Mouse (Mus musculus) liver, embryonic 15.5 days (tissue): ENCODE results near the gene Trmt1. TPM values are rescaled to one million over a fixed set of nuclear protein-coding genes. Genes with fewer than 3 reads are reported as not detected.
"Not testable (repeated sequence)": the region's sequence is repeated elsewhere in the genome, so short reads cannot be mapped to it uniquely, and the experiment has no call there.

ENCODE experiments used
- ATAC-seq: fragments of 200-750 bp; cut with Nextera tagmentation; 2 replicates; pipeline ENCODE4 v1.8.0; 2017; ENCODE audit warnings: moderate number of reproducible peaks, mild to moderate bottlenecking, moderate library complexity; ENCODE audit not compliant: insufficient read depth
- H3K27ac ChIP-seq: fragments of 300-500 bp; sonication (generic); replicated peaks from 2 replicates; pipeline ENCODE4 v1.5.1; 2015; ENCODE audit warnings: mild to moderate bottlenecking, inconsistent platforms
- H3K27me3 ChIP-seq: fragments of 300-500 bp; sonication (generic); 2 replicates; pipeline ENCODE4 v1.6.1; 2015; ENCODE audit warnings: mild to moderate bottlenecking, inconsistent platforms
- H3K36me3 ChIP-seq: fragments of 300-500 bp; sonication (generic); replicated peaks from 2 replicates; pipeline ENCODE4 v1.6.1; 2015; ENCODE audit warnings: moderate library complexity, mild to moderate bottlenecking, inconsistent platforms
- H3K4me1 ChIP-seq: fragments of 300-500 bp; sonication (generic); replicated peaks from 2 replicates; pipeline ENCODE4 v1.6.1; 2015; ENCODE audit warnings: inconsistent platforms
- H3K4me2 ChIP-seq: fragments of 300-500 bp; sonication (generic); 2 replicates; pipeline ENCODE4 v1.6.1; 2015; ENCODE audit warnings: moderate library complexity, mild to moderate bottlenecking, inconsistent platforms
- H3K4me3 ChIP-seq: fragments of 300-500 bp; sonication (generic); replicated peaks from 2 replicates; pipeline ENCODE4 v1.5.1; 2015; ENCODE audit warnings: mild to moderate bottlenecking, inconsistent platforms
- H3K9ac ChIP-seq: fragments of 300-500 bp; sonication (generic); 2 replicates; pipeline ENCODE4 v1.6.1; 2015; ENCODE audit warnings: moderate library complexity, mild to moderate bottlenecking, inconsistent platforms
- H3K9me3 ChIP-seq: fragments of 300-500 bp; sonication (generic); replicated peaks from 2 replicates; pipeline ENCODE4 v1.6.1; 2016; ENCODE audit warnings: inconsistent platforms
- WGBS: fragments of 180-500 bp; shearing (Covaris S2); methylation state at CpG from one replicate; pipeline ENCODE4 v1.1.7; 2015; ENCODE audit warnings: mixed read lengths; ENCODE audit not compliant: insufficient replicate concordance; 5-methylcytosine and 5-hydroxymethylcytosine counted together
- polyA plus RNA-seq: library from polyadenylated mRNA; unstranded; fragments of >200 nt; fragmentation: Nextera tagmentation; extraction: Ambion mirVana; gene quantifications from 2 replicates; pipeline ENCODE4 v1.2.1, GENCODE M21; 2015

The Trmt1 gene
- polyA plus RNA-seq, 1 experiment from 2014 or later = 27.9 TPM

DNA sequence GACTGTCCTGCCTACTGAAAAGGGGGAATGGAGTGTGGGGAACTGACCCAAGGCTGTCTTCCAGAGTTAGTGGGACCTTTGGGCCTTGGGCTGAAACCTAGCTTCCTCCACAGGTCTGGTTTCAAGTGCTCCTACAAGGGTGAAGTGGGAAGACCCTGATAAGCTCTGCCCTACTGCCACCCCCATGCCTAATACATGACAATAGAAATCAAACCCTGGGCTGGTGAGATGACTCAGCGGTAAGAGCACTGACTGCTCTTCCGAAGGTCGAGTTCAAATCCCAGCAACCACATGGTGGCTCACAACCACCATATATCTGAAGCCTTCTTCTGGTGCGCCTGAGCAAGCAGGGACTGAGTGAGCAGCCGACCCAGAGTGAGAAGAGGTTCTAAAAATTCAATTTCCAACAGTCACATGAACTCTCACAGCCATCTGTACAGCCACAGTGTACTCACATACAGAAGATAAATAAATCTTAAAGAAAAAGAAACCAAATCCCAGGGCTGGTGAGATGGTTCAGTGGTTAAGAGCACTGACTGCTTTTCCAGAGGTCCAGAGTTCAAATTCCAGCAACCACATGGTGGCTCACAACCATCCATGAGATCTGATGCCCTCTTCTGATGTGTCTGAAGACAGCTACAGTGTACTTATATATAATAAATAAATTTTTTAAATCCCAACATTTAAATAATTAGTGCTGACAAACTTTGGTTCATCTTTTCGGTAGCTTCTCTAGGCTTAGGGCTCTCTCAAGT lies 17.2 kb upstream of the Trmt1 start:
- ATAC-seq = no peak
- Histone ChIP-seq H3K36me3 (peaks cover 27% of the 10 kb centered on the region), H3K27ac (no peak overlapping the region), H3K27me3 (no peaks in the 10 kb centered on the region), H3K4me2 (no peak overlapping the region), H3K4me3 (no peak overlapping the region), H3K9ac (no peak overlapping the region), H3K4me1 (peaks cover 45% of the 10 kb centered on the region), H3K9me3 (no peaks in the 10 kb centered on the region)
- WGBS = 53% methylated on average over 6 of the region's 6 CpGs

DNA sequence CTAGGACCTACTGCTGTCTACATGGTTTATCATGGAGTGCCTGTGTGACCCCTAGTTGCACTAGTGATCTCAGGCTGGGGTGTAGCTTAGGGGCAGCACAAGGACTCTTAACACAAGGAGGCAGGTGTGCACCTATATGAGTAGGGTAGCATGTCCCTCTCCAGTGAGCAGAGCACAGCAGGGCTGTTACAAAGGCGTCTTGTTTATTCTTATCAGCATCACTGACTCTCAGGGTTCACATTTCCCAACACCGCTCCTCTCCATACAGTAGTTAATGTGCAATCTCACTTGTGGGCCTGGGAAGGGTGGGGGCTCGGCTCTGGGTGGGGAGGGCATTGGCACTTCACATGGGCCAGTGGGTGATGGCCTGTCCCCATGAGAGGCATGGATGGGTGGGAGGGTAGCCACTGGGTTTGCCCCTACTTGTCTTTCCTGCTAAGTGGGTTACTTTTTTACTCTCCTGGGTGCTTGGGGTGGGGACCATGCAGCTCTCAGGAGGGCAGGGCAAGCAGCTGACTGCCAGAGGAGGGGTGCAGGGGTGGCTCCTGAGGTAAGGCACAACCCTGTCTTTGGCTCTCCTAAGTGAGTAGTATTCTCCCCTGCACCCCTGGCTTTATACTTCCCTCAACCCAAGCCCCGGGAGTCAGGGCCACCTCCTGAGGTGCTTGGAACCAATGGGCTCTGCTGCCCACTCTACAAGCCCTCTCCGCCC lies 15.7 kb upstream of the Trmt1 start:
- H3K4me3 ChIP-seq, H3K9ac ChIP-seq, H3K27me3 ChIP-seq, H3K9me3 ChIP-seq, H3K4me2 ChIP-seq: not testable (repeated sequence)
- H3K27ac ChIP-seq = peak overlapping the region; percentile 0; the same call in 1 of the 2 replicates
- H3K4me1 ChIP-seq = peaks cover 40% of the 10 kb centered on the region
- WGBS = 62% methylated on average over 5 of the region's 5 CpGs
- peak; percentile 51 for ATAC-seq
- H3K36me3 ChIP-seq = peaks cover 41% of the 10 kb centered on the region

DNA sequence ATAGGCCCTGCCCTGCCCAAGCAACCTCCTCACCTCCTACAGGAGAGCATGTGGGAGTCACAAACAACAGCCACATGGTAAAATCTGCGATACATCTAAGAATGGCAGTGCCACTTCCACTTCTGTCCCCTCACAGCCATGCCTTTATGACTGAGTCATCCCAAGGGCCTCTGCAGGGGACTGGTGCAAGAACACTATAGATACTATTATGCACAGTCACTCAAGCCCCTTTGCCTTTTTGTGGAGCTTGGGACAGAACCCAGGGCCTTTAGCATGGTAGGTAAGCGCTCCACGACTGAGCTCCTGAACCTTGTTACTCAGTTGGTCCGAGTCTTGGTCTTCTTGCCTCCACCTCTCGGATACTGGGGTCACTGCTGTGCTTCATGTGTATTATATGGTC lies 8.8 kb upstream of the Trmt1 start:
- Histone ChIP-seq H3K4me2 (no peak overlapping the region), H3K9ac (no peak overlapping the region), H3K9me3 (no peaks in the 10 kb centered on the region), H3K27me3 (no peaks in the 10 kb centered on the region), H3K36me3 (peaks cover 64% of the 10 kb centered on the region), H3K27ac (no peak overlapping the region), H3K4me3 (no peak overlapping the region), H3K4me1 (peaks cover 10% of the 10 kb centered on the region)
- no peak for ATAC-seq
- 79% methylated on average over 5 of the region's 5 CpGs for WGBS

DNA sequence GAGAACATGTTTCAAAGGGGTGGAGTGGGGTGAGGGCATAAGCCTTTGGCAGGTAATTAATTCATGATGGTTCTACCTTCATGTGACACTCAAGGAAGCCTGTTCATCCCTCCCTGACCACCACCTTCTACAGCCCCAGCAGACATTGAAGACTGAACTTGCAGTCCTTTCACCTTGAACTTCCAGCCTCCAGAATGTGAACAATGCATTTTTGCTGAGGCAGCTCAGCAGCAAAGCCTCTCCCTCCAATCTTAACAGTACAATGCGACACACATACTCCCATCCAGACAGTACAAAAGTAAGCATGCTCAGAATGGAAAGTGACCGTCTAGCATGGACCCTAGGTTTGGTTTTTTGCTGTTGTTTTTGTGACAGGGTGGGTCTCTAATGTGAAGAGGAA lies 4.6 kb upstream of the Trmt1 start:
- H3K4me1 ChIP-seq = peaks cover 45% of the 10 kb centered on the region
- H3K9me3 ChIP-seq = no peaks in the 10 kb centered on the region
- no peak overlapping the region for H3K4me3 ChIP-seq
- H3K27ac ChIP-seq = no peak overlapping the region
- no peaks in the 10 kb centered on the region for H3K27me3 ChIP-seq
- H3K9ac ChIP-seq = no peak overlapping the region
- no peak overlapping the region for H3K4me2 ChIP-seq
- WGBS = 68% methylated on average over 2 of the region's 2 CpGs
- peaks cover 47% of the 10 kb centered on the region for H3K36me3 ChIP-seq
- ATAC-seq = no peak

DNA sequence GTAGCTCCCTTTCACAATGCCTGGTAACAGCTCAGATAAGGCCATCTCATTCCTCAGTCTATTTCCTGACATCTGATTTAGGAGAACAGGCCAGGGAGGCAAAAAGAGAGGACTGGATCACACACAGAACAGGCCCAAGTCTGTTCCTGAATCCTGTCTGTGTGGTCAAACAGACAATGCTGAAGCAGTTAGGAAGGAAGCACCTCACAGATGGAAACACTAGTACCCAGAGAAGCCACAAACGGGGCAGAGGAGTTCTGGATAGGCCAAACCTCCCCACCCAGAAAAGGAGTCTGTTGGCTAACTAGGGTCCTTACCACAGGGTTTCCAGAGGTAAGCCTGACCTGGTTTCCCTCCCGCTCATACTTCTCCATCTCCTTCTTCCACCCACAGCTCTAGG lies 3.9 kb upstream of the Trmt1 start:
- peaks cover 47% of the 10 kb centered on the region for H3K4me1 ChIP-seq
- no peaks in the 10 kb centered on the region for H3K9me3 ChIP-seq
- H3K27me3 ChIP-seq = no peaks in the 10 kb centered on the region
- no peak overlapping the region for H3K9ac ChIP-seq
- H3K4me3 ChIP-seq = no peak overlapping the region
- H3K4me2 ChIP-seq = no peak overlapping the region
- H3K27ac ChIP-seq = no peak overlapping the region
- no peak for ATAC-seq
- peaks cover 41% of the 10 kb centered on the region for H3K36me3 ChIP-seq
- 60% methylated on average over 2 of the region's 2 CpGs for WGBS

DNA sequence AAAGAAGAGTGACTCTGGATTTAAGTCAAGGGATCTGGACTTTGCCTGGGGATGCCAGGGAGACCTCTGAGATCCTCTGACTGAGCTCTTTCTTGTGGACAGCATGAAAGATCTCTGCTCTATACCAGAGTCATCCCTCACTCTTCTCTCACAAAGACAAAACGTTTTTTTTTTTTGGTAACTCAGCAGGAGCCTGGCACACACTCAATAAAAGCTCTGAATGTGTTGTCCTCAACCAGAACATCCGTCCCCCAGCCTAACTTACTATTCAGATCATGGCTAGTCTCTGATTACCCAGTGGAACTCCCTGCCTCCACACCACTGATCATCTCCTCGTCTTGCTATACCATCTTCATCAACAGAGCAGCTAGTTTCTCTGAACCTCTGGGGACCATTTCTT lies 1.6 kb upstream of the Trmt1 start:
- Histone ChIP-seq H3K4me1 (peaks cover 60% of the 10 kb centered on the region), H3K4me2 (no peak overlapping the region), H3K27me3 (no peaks in the 10 kb centered on the region), H3K9me3 (no peaks in the 10 kb centered on the region), H3K36me3 (peaks cover 39% of the 10 kb centered on the region), H3K4me3 (no peak overlapping the region), H3K9ac (no peak overlapping the region), H3K27ac (no peak overlapping the region)
- no peak for ATAC-seq
- WGBS = 52% methylated on average over 3 of the region's 3 CpGs

DNA sequence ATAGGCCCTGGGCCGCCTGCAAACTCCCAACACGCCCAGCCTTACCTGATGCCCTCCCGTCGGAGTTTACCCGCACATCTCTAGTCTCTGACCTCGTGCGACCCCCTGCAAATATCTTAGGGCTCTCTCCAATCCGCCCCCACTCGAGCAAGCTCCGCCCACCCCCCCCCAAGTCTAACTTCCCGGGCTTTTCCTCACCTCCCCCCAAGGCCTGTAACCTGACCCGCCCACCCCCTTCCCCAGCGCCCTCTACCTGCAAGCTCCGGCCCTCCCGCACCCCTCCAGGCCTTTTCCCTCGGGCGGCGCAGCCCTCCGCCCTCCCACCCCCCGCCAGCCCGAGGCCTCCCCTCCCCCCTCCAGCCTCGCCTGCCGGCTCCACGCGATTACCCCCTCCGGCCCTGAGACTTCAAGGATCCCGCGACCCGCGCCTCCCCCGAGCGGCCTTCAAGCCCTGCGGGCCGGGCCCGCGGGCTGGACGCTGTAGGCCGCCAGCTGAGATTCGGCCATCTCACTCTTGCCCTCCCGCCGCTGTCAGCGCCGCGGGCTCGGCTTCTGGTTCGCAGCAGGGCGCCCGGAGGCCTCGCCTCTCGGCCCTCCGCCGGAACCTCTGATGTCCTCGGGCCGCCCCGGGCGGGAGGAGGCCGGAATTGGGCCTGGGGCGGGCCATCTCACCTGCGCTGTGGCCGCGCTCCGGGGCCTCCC lies 1.0 kb downstream of the Trmt1 start:
- Histone ChIP-seq H3K36me3 (peaks cover 37% of the 10 kb centered on the region), H3K9ac (peak overlapping the region; percentile 98), H3K27me3 (no peaks in the 10 kb centered on the region), H3K4me3 (peak overlapping the region; percentile 98), H3K4me2 (peak overlapping the region; percentile 91), H3K9me3 (no peaks in the 10 kb centered on the region), H3K27ac (peak overlapping the region; percentile 93), H3K4me1 (peaks cover 71% of the 10 kb centered on the region)
- under 1% methylated on average over 59 of the region's 62 CpGs for WGBS
- ATAC-seq = peak; percentile 37

DNA sequence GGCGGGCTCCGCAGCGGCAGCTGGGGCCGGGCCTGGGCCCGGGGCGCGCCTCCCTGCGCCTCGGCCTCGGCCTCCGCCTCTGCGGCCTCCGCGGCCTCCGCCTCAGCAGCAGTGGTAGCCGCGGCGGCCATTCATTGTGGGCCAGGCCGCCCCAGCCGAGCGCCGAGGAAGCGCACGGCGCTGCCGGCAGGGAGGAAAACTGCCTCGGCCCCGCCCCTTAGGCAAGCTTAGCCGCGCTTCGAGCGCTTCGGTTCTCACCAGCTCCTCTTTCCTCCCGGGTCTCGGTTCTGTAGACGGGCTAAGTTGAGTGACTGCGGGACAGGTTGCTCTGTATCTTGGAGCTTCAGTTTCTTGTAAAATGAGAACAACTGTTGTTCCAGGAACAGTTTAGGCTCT lies 1.6 kb downstream of the Trmt1 start, which contains the start of gene Nacc1:
Gene Nacc1 (minus strand): TSS at position 158 of the 396 bp plus-strand sequence.
- peaks cover 37% of the 10 kb centered on the region for H3K36me3 ChIP-seq
- peak within 1 kb of the TSS; percentile 98 for H3K4me3 ChIP-seq
- WGBS = under 1% methylated on average over 34 of the region's 37 CpGs
- no peaks in the 10 kb centered on the region for H3K27me3 ChIP-seq
- ATAC-seq = peak; percentile 78
- no peaks in the 10 kb centered on the region for H3K9me3 ChIP-seq
- peak within 1 kb of the TSS; percentile 91 for H3K4me2 ChIP-seq
- H3K4me1 ChIP-seq = peaks cover 66% of the 10 kb centered on the region
- H3K27ac ChIP-seq = peak within 1 kb of the TSS; percentile 93
- peak within 1 kb of the TSS; percentile 98 for H3K9ac ChIP-seq

DNA sequence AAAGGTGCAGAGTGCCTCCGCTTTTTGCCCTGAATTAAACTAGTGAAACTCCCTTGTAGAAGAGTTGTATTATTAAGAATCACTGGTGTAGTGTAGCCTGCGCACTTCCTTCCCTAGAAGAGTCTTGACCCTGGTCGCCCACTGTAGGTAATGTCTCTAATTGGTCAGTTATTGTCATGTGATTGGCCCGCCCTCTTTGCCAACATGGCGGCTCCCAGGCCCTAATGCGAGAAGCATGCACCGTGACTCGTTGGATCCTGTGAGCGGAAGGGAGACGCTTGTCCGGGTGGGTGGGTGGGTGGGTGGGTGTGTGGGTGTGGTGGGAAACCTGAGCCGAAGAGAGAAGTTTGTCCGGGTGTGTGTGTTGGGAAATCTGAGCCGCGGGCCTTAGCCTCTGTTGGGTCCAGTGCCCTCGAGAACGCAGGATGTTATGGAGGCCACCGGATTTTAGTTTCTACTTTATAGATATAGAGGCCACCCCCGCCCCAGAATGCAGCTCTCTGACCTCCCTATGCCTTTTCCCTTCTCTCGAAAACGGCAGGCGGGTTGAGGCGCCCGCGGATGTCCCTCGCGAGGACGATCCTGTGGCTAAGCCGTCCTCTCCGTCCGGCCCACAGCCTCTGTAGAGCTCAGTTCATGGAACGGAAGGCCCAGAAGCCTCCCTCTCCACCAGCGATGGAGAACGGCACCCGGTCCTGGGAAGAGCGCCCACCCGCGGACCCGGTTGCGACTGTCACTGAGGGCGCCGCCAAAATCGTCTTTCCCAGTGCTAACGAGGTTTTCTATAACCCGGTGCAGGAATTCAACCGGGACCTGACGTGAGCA lies 3.2 kb downstream of the Trmt1 start:
- WGBS = under 1% methylated on average over 47 of the region's 47 CpGs
- peaks cover 56% of the 10 kb centered on the region for H3K4me1 ChIP-seq

DNA sequence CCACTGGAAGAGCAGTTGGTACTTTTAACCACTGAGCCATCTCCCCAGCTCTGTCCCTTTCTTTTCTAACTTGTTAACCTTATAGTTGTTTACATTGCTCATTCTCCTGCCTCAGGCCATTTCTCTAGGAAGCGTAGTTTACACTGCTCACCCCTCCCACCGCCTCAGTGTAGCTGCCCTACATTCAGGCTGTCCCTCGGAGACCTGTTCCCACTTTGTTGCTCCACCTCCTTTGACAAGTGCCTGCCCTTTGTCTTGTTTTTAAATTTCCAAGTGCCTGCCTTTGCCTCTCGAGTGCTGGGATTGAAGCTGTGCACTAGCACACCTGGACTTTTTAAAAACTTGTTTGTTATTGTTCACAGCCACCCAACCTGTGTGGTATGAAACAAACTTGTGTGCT lies 7.2 kb downstream of the Trmt1 start:
- Histone ChIP-seq H3K36me3 (peaks cover 68% of the 10 kb centered on the region), H3K4me3 (no peak overlapping the region), H3K27ac (no peak overlapping the region), H3K4me1 (peaks cover 28% of the 10 kb centered on the region), H3K9me3 (no peaks in the 10 kb centered on the region), H3K4me2 (no peak overlapping the region), H3K9ac (no peak overlapping the region), H3K27me3 (no peaks in the 10 kb centered on the region)
- WGBS = 70% methylated on average over 4 of the region's 4 CpGs
- no peak for ATAC-seq

More for the DNA sequence above, 3.2 kb downstream of the Trmt1 start:
- peak overlapping the region; percentile 98 for H3K4me3 ChIP-seq
- ATAC-seq = peak; percentile 62
- H3K9ac ChIP-seq = peak overlapping the region; percentile 67
- peak overlapping the region; percentile 93 for H3K27ac ChIP-seq
- no peaks in the 10 kb centered on the region for H3K9me3 ChIP-seq
- peaks cover 38% of the 10 kb centered on the region for H3K36me3 ChIP-seq
- H3K27me3 ChIP-seq = no peaks in the 10 kb centered on the region
- peak overlapping the region; percentile 91 for H3K4me2 ChIP-seq
